Mouse (Mus musculus): ENCODE measurements around the gene Mrrf. TPM values are rescaled to one million over a fixed set of nuclear protein-coding genes. Genes with fewer than 3 reads are reported as not detected.
A peak's percentile ranks its signal among the peaks of the same experiment; 100 is the strongest.

Gene Mrrf
- polyA plus RNA-seq, 1 experiment from 2014 or later = 38.6 TPM

GRCm38 (mm10) chr2:36099739-36100138 is 36.5 kb upstream of the Mrrf start:
- H3K4me3 ChIP-seq (ENCODE audit: low read length) = no peak overlapping the region
- H3K4me2 ChIP-seq (ENCODE audit: low read depth, low read length) = no peak overlapping the region
- peaks cover 26% of the 10 kb centered on the region for H3K4me1 ChIP-seq (ENCODE audit: control insufficient read depth, insufficient read depth, low read length)
- no peak overlapping the region for H3K9ac ChIP-seq (ENCODE audit: low read length)
- H3K27me3 ChIP-seq (ENCODE audit: control insufficient read depth, insufficient read depth, low read length) = peaks cover 96% of the 10 kb centered on the region
- no peaks in the 10 kb centered on the region for H3K9me3 ChIP-seq (replicated peaks; ENCODE audit: control insufficient read depth, low read length)
- H3K36me3 ChIP-seq (ENCODE audit: control insufficient read depth, insufficient read depth) = no peaks in the 10 kb centered on the region
- 16% methylated on average over 6 of the region's 6 CpGs for WGBS
- ATAC-seq (replicated peaks; ENCODE audit: extremely low read depth, insufficient read depth, low FRiP score) = no peak
- H3K27ac ChIP-seq (ENCODE audit: low read length) = no peak overlapping the region

GRCm38 (mm10) chr2:36101866-36102558 is 34.2 kb upstream of the Mrrf start:
- ATAC-seq (replicated peaks; ENCODE audit: extremely low read depth, insufficient read depth, low FRiP score) = no peak

GRCm38 (mm10) chr2:36102559-36102946 is 33.6 kb upstream of the Mrrf start:
- 8% methylated on average over 21 of the region's 21 CpGs for WGBS
- Histone ChIP-seq H3K9ac (ENCODE audit: low read length) (peak overlapping the region; percentile 24; the same call in 1 of the 2 replicates), H3K27me3 (ENCODE audit: control insufficient read depth, insufficient read depth, low read length) (peaks cover 95% of the 10 kb centered on the region), H3K4me3 (ENCODE audit: low read length) (peak overlapping the region; percentile 61), H3K27ac (ENCODE audit: low read length) (no peak overlapping the region), H3K4me2 (ENCODE audit: low read depth, low read length) (peak overlapping the region; percentile 91), H3K9me3 (replicated peaks; ENCODE audit: control insufficient read depth, low read length) (no peaks in the 10 kb centered on the region), H3K36me3 (ENCODE audit: control insufficient read depth, insufficient read depth) (no peaks in the 10 kb centered on the region), H3K4me1 (ENCODE audit: control insufficient read depth, insufficient read depth, low read length) (peaks cover 34% of the 10 kb centered on the region)
- ATAC-seq (replicated peaks; ENCODE audit: extremely low read depth, insufficient read depth, low FRiP score) = no peak

More at GRCm38 (mm10) chr2:36101866-36102558, 34.2 kb upstream of the Mrrf start:
- peak overlapping the region; percentile 91 for H3K4me2 ChIP-seq (ENCODE audit: low read depth, low read length)
- peak overlapping the region; percentile 24; the same call in 1 of the 2 replicates for H3K9ac ChIP-seq (ENCODE audit: low read length)
- 12% methylated on average over 28 of the region's 28 CpGs for WGBS
- no peak overlapping the region for H3K27ac ChIP-seq (ENCODE audit: low read length)
- peaks cover 34% of the 10 kb centered on the region for H3K4me1 ChIP-seq (ENCODE audit: control insufficient read depth, insufficient read depth, low read length)
- H3K36me3 ChIP-seq (ENCODE audit: control insufficient read depth, insufficient read depth) = no peaks in the 10 kb centered on the region
- H3K27me3 ChIP-seq (ENCODE audit: control insufficient read depth, insufficient read depth, low read length) = peaks cover 95% of the 10 kb centered on the region
- peak overlapping the region; percentile 61 for H3K4me3 ChIP-seq (ENCODE audit: low read length)
- no peaks in the 10 kb centered on the region for H3K9me3 ChIP-seq (replicated peaks; ENCODE audit: control insufficient read depth, low read length)

- WGBS = 4% methylated on average over 21 of the region's 21 CpGs
- Histone ChIP-seq H3K4me2 (ENCODE audit: low read depth, low read length) (peak overlapping the region; percentile 91), H3K4me1 (ENCODE audit: control insufficient read depth, insufficient read depth, low read length) (peaks cover 34% of the 10 kb centered on the region), H3K4me3 (ENCODE audit: low read length) (peak overlapping the region; percentile 61), H3K9me3 (replicated peaks; ENCODE audit: control insufficient read depth, low read length) (no peaks in the 10 kb centered on the region), H3K9ac (ENCODE audit: low read length) (peak overlapping the region; percentile 24; the same call in 1 of the 2 replicates), H3K27me3 (ENCODE audit: control insufficient read depth, insufficient read depth, low read length) (peaks cover 95% of the 10 kb centered on the region), H3K27ac (ENCODE audit: low read length) (no peak overlapping the region), H3K36me3 (ENCODE audit: control insufficient read depth, insufficient read depth) (no peaks in the 10 kb centered on the region)
- no peak for ATAC-seq (replicated peaks; ENCODE audit: extremely low read depth, insufficient read depth, low FRiP score)
These were observed 33.1 kb upstream of the Mrrf start for GRCm38 (mm10) chr2:36103069-36103554.

GRCm38 (mm10) chr2:36103555-36104367 is 32.4 kb upstream of the Mrrf start:
- ATAC-seq (replicated peaks; ENCODE audit: extremely low read depth, insufficient read depth, low FRiP score) = no peak
- Histone ChIP-seq H3K27ac (ENCODE audit: low read length) (no peak overlapping the region), H3K4me1 (ENCODE audit: control insufficient read depth, insufficient read depth, low read length) (peaks cover 34% of the 10 kb centered on the region), H3K36me3 (ENCODE audit: control insufficient read depth, insufficient read depth) (no peaks in the 10 kb centered on the region), H3K9me3 (replicated peaks; ENCODE audit: control insufficient read depth, low read length) (no peaks in the 10 kb centered on the region), H3K4me2 (ENCODE audit: low read depth, low read length) (peak overlapping the region; percentile 91), H3K27me3 (ENCODE audit: control insufficient read depth, insufficient read depth, low read length) (peaks cover 94% of the 10 kb centered on the region), H3K4me3 (ENCODE audit: low read length) (peak overlapping the region; percentile 61), H3K9ac (ENCODE audit: low read length) (peak overlapping the region; percentile 12)
- WGBS = 1% methylated on average over 38 of the region's 38 CpGs

DNA sequence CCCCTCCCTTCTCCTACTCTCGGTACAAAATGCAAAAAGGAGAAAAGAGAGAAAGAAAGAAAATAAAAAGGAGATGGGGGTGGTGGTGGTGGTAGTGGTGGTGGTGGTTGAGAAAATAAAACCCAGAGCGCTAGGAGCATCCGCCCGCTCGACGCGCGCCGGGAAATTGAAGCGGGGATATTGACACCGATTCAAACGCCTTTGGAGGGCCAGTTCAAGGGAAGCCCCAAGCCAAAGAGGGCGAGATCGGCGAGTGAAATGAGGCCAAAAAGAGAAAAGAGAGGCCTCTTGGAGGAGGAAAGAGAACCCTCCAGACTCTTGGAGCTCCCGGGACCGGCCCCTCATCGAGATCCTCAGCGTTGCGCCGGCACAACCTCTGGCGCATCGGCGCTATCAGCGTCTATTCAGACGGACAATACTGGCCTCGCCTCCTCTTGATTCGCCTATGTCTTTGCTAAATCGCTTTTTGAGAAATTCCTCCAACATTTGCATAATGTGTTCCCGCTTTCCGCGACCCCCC is 31.7 kb upstream of the Mrrf start:
- Histone ChIP-seq H3K27ac (ENCODE audit: low read length) (no peak overlapping the region), H3K9ac (ENCODE audit: low read length) (peak overlapping the region; percentile 62), H3K36me3 (ENCODE audit: control insufficient read depth, insufficient read depth) (no peaks in the 10 kb centered on the region), H3K4me2 (ENCODE audit: low read depth, low read length) (peak overlapping the region; percentile 91), H3K4me3 (ENCODE audit: low read length) (peak overlapping the region; percentile 61), H3K4me1 (ENCODE audit: control insufficient read depth, insufficient read depth, low read length) (peaks cover 34% of the 10 kb centered on the region), H3K9me3 (replicated peaks; ENCODE audit: control insufficient read depth, low read length) (no peaks in the 10 kb centered on the region), H3K27me3 (ENCODE audit: control insufficient read depth, insufficient read depth, low read length) (peaks cover 93% of the 10 kb centered on the region)
- no peak for ATAC-seq (replicated peaks; ENCODE audit: extremely low read depth, insufficient read depth, low FRiP score)
- 1% methylated on average over 32 of the region's 32 CpGs for whole genome bisulfite sequencing

DNA sequence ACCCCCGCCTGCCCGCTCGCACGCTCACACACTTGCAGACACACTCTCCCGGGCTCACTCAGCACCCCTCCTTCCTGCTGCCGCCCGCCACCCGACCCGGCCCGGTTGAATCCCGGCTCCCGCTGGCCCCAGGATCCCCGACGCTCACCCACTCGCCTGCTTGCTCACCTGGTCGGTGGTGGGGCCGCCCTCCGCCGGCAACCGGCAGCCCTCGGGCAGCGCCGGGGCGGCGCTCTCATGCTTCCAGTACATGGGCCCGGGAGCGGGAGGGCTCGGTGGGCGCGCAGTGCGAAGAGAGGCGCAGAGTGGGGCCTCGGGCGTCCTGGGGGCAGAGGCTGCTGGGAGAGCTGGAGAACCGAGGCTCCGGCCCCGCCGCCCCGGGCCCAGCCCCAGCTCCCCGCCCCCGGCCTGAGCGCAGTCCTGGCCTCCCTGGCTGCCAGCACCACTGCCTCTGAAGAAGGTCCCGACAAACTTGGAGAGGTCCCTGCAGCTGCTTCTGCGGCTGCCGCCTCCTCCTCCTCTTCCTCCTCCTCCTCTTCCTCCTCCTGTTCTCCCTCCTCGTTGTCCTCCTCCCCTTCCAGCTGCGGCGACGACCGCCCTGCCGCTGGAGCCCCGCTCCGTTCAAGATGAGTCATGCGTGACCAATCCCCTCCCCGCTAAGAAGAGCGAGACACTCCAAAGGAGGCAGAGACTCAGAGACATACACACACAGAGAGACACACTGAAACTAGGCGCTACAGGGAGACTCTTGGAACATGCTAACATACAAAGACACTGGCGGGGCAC is 31.0 kb upstream of the Mrrf start, which contains the start of gene Lhx6:
Gene Lhx6 (minus strand): TSS at position 453 of the 786 bp plus-strand sequence.
- H3K4me1 ChIP-seq (ENCODE audit: control insufficient read depth, insufficient read depth, low read length) = peaks cover 34% of the 10 kb centered on the region
- no peaks in the 10 kb centered on the region for H3K9me3 ChIP-seq (replicated peaks; ENCODE audit: control insufficient read depth, low read length)
- WGBS = 1% methylated on average over 56 of the region's 58 CpGs
- H3K27me3 ChIP-seq (ENCODE audit: control insufficient read depth, insufficient read depth, low read length) = peaks cover 87% of the 10 kb centered on the region
- peak within 1 kb of the TSS; percentile 62 for H3K9ac ChIP-seq (ENCODE audit: low read length)
- no peaks in the 10 kb centered on the region for H3K36me3 ChIP-seq (ENCODE audit: control insufficient read depth, insufficient read depth)
- H3K27ac ChIP-seq (ENCODE audit: low read length) = no peak within 1 kb of the TSS
- H3K4me2 ChIP-seq (ENCODE audit: low read depth, low read length) = peak within 1 kb of the TSS; percentile 91
- peak; percentile 28; the same call in 1 of the 2 replicates for ATAC-seq (replicated peaks; ENCODE audit: extremely low read depth, insufficient read depth, low FRiP score)
- H3K4me3 ChIP-seq (ENCODE audit: low read length) = peak within 1 kb of the TSS; percentile 61

DNA sequence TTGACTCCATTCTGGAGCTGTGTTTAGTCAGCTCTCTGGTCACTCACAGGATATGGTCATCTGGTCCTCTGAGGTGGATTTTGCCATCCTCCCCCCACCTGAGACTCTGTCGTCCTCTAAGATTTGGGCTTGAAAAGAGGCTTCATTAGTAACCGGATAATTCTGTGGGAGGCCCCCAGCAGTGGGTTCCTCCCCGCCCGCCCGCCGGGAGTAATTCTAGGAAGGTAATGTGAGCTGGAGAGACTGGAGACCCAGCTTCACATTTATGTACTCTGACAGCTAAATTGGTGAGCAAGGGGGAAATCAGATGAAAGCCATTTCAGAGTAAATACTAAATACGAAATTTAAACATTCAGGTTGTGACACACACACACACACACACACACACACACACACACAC is 27.6 kb upstream of the Mrrf start:
- Histone ChIP-seq H3K4me1 (ENCODE audit: control insufficient read depth, insufficient read depth, low read length) (peaks cover 15% of the 10 kb centered on the region), H3K4me2 (ENCODE audit: low read depth, low read length) (no peak overlapping the region), H3K36me3 (ENCODE audit: control insufficient read depth, insufficient read depth) (no peaks in the 10 kb centered on the region), H3K27me3 (ENCODE audit: control insufficient read depth, insufficient read depth, low read length) (peaks cover 70% of the 10 kb centered on the region), H3K27ac (ENCODE audit: low read length) (no peak overlapping the region), H3K9me3 (replicated peaks; ENCODE audit: control insufficient read depth, low read length) (no peaks in the 10 kb centered on the region), H3K4me3 (ENCODE audit: low read length) (no peak overlapping the region), H3K9ac (ENCODE audit: low read length) (no peak overlapping the region)
- ATAC-seq (replicated peaks; ENCODE audit: extremely low read depth, insufficient read depth, low FRiP score) = no peak
- WGBS = 14% methylated on average over 7 of the region's 7 CpGs

Measured in heart, embryonic 16.5 days (tissue).